Mouse (Mus musculus) midbrain, postnatal 0 days (tissue): ENCODE data around the gene Eef2kmt. TPM values are rescaled to one million over a fixed set of nuclear protein-coding genes. Genes with fewer than 3 reads are reported as not detected.
"Not testable (repeated sequence)": the region's sequence is repeated elsewhere in the genome, so short reads cannot be mapped to it uniquely, and the experiment has no call there.

Experiments used
- ATAC-seq: fragments of 200-750 bp; cut with Nextera tagmentation; 2 replicates; pipeline ENCODE4 v1.8.0; 2017; ENCODE audit warnings: moderate number of reproducible peaks, mild to moderate bottlenecking, moderate TSS enrichment, moderate library complexity; ENCODE audit not compliant: low FRiP score
- DNase-seq: peaks from one replicate; pipeline ENCODE4 v3.0.0-alpha.2; 2015; ENCODE audit warnings: low spot score
- H3K27ac ChIP-seq: fragments of 300-500 bp; sonication (generic); 2 replicates; pipeline ENCODE4 v1.5.1; 2014; ENCODE audit warnings: low read depth, mild to moderate bottlenecking, low read length, mixed read lengths
- H3K27me3 ChIP-seq: fragments of 300-500 bp; sonication (generic); 2 replicates; pipeline ENCODE4 v1.6.1; 2014; ENCODE audit warnings: low read length, control low read depth, mixed read lengths; ENCODE audit not compliant: insufficient read depth
- H3K36me3 ChIP-seq: fragments of 300-500 bp; sonication (generic); 2 replicates; pipeline ENCODE4 v1.6.1; 2014; ENCODE audit warnings: low read length, control low read depth, mixed read lengths; ENCODE audit not compliant: insufficient read depth
- H3K4me1 ChIP-seq: fragments of 300-500 bp; sonication (generic); 2 replicates; pipeline ENCODE4 v1.6.1; 2014; ENCODE audit warnings: mild to moderate bottlenecking, control low read depth, antibody characterized with exemption, low read length, mixed read lengths; ENCODE audit not compliant: insufficient read depth
- H3K4me2 ChIP-seq: fragments of 300-500 bp; sonication (generic); 2 replicates; pipeline ENCODE4 v1.6.1; 2014; ENCODE audit warnings: low read depth, mild to moderate bottlenecking, low read length, mixed read lengths; ENCODE audit not compliant: poor library complexity, severe bottlenecking
- H3K4me3 ChIP-seq: fragments of 300-500 bp; sonication (generic); 2 replicates; pipeline ENCODE4 v1.5.1; 2014; ENCODE audit warnings: low read depth, mild to moderate bottlenecking, low read length, moderate library complexity
- H3K9ac ChIP-seq: fragments of 300-500 bp; sonication (generic); replicated peaks from 2 replicates; pipeline ENCODE4 v1.6.1; 2014; ENCODE audit warnings: mild to moderate bottlenecking, low read length, moderate library complexity, mixed read lengths; ENCODE audit not compliant: poor library complexity, severe bottlenecking
- H3K9me3 ChIP-seq: fragments of 300-500 bp; sonication (generic); 2 replicates; pipeline ENCODE4 v1.6.1; 2016; ENCODE audit warnings: low read length, control low read depth
- CTCF ChIP-seq: IDR thresholded peaks from 2 replicates; pipeline ENCODE4 v1.5.1; 2016; ENCODE audit warnings: antibody characterized with exemption, mild to moderate bottlenecking
- WGBS: fragments of 180-500 bp; shearing (Covaris S2); extraction: QIAGEN DNeasy Blood & Tissue Kit; methylation state at CpG from one replicate; pipeline ENCODE4 v1.1.7; 2014; 5-methylcytosine and 5-hydroxymethylcytosine counted together
- polyA plus RNA-seq: library from polyadenylated mRNA; unstranded; fragments of >200 nt; fragmentation: Nextera tagmentation; extraction: Ambion mirVana; gene quantifications from 2 replicates; pipeline ENCODE4 v1.2.1, GENCODE M21; 2015
- total RNA-seq: library from RNA; depleted of rRNA; stranded (reverse); fragments of >200 nt; gene quantifications from 2 replicates; pipeline ENCODE4 v1.2.3, GENCODE M21; 2014

Gene Eef2kmt
- total and polyA plus RNA-seq, 2 experiments from 2014 or later = 5.8 to 6.1 TPM

DNA sequence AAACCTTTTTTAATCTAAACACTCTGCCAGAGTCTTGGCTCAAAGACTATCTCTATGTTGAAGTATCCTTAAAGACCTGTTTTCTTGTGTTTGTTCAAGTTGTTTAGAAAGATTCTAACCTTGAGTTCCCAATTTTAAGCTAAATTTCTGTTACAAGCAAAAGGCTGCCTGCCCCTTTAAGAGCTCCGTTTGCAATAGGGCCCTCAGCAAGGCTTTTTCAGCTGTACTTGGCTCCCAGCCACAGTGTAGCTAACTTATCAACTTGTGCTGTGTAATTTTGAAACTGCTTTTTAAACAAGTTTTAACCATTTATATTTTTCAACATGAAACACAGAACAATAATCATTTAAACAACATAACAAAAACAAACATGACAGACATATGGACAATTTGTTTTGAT lies 29.2 kb downstream of the Eef2kmt start:
- not testable (repeated sequence) for DNase-seq, ATAC-seq, H3K9ac ChIP-seq, H3K4me1 ChIP-seq, H3K27ac ChIP-seq, H3K9me3 ChIP-seq, H3K27me3 ChIP-seq, H3K4me2 ChIP-seq, H3K4me3 ChIP-seq, H3K36me3 ChIP-seq
- WGBS = 6% methylated on average over 1 of the region's 1 CpGs

DNA sequence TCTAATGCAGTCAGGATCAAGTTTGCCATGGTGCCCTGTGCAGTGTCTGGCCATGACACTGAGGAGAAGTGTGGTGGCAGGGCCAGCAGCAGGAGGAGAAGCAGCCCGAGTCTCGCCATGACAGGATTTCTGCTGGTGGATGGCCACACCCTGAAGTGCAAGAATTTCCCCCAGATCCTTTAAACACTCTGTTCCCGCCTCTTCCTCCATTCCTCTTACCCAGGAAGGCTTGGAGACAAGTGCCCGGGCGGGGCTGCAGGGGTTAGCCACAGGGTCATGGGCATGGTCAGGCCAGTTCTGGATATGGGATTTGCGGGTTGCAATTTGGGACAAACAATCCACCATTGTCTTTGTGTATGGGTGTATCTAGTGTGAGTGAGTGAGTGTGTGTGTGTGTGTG lies 33.6 kb downstream of the Eef2kmt start, which contains the start of gene AU021092:
Gene AU021092 (minus strand): TSS at position 160 of the 400 bp plus-strand sequence.
- no peak within 1 kb of the TSS for H3K4me2 ChIP-seq
- WGBS = 72% methylated on average over 6 of the region's 6 CpGs
- ATAC-seq (no peak), DNase-seq (no peak)
- H3K27ac ChIP-seq = no peak within 1 kb of the TSS
- H3K4me1 ChIP-seq = no peaks in the 10 kb centered on the region
- no peaks in the 10 kb centered on the region for H3K9me3 ChIP-seq
- H3K9ac ChIP-seq = no peak within 1 kb of the TSS
- H3K4me3 ChIP-seq = no peak within 1 kb of the TSS
- no peaks in the 10 kb centered on the region for H3K36me3 ChIP-seq
- TF ChIP-seq CTCF = no peak
- no peaks in the 10 kb centered on the region for H3K27me3 ChIP-seq

DNA sequence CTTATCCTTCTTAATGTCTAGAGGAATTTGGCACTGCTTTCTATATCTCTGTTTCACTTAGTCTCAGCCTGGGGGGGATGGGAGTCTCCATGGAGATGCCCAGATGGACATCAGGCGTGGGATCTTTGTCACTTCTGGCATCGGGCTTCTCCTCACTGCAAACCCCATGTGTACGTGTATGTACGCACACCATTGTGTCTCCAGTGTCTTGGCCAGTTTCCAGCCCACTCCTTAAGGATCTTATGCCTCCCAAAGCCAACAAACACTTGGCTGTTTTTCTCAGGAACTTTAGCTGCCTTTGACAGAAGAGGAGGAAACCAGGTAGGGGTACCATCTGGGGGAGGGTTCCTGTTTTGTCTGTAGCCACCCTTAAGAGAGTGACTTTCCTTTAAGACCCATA lies 34.4 kb downstream of the Eef2kmt start:
- Histone ChIP-seq H3K27ac (no peak overlapping the region), H3K36me3 (no peaks in the 10 kb centered on the region), H3K4me3 (no peak overlapping the region), H3K27me3 (no peaks in the 10 kb centered on the region), H3K9ac (no peak overlapping the region), H3K9me3 (no peaks in the 10 kb centered on the region), H3K4me2 (no peak overlapping the region), H3K4me1 (no peaks in the 10 kb centered on the region)
- DNase-seq (no peak), ATAC-seq (no peak)
- TF ChIP-seq CTCF = no peak
- 59% methylated on average over 4 of the region's 4 CpGs for WGBS

DNA sequence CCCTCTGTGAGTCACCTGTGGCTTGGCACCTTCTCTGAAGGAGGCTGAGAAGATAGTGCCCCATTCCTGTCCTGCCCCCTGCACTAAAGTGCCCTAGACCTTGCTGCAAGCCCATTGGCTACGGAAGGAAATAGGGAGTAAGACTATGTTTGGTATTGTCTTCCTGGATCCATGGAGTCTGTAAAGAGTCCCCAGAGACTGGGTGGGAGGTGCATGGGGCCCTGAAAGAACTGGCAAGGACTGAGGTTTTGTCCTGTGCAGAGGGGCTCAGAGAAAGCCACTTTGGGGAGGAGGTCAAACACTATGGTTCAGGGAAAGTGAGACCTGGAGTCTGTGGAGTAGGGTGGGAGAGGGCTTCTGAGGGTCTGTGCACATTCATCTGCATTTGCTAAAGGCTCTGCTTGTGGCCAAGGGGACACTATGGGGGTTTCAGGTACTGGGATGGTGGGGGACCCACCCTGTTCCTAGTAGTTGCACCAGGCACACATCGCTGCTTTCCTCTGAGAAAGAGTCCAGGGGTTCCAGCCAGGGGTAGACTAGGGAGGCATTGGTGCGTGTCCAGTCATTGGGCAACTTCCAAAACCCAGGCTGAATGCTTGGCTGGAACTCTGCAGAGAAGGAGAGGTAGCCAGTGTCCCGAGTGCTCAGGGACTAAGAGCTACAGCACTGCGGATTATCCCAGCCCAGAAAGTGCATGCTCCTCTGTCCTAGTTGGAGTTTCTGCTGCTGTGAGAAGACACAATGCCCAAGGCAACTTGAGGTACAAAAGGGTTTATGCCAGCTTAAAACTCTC lies 38.2 kb downstream of the Eef2kmt start:
- H3K4me1 ChIP-seq = no peaks in the 10 kb centered on the region
- DNase-seq (no peak), ATAC-seq (no peak)
- no peak overlapping the region for H3K4me3 ChIP-seq
- H3K9me3 ChIP-seq = no peaks in the 10 kb centered on the region
- H3K27me3 ChIP-seq = no peaks in the 10 kb centered on the region
- TF ChIP-seq CTCF = no peak
- no peak overlapping the region for H3K4me2 ChIP-seq
- no peak overlapping the region for H3K9ac ChIP-seq
- 53% methylated on average over 5 of the region's 5 CpGs for WGBS
- H3K36me3 ChIP-seq = no peaks in the 10 kb centered on the region
- no peak overlapping the region for H3K27ac ChIP-seq

DNA sequence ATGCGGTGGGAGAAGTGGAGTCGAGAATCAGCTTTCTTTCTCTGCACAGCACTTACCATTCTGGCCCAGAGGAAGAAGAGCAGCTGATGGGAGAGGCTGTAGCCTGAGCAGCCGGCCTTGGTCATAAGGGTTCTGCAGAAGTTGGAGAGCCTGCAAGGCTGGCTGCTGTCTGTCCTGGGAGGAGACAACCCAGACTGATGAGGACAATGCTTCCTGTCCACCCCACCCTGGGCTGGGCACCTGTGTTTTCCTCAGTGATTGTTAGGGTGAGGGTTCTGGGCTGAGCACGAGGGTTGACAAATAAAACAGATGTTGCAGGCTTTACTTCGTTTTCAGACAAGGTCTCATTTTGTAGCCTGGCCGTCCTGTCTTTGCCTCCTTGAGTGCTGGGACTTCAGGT lies 39.1 kb downstream of the Eef2kmt start:
- WGBS = 70% methylated on average over 6 of the region's 6 CpGs
- no peaks in the 10 kb centered on the region for H3K36me3 ChIP-seq
- ATAC-seq (no peak), DNase-seq (no peak)
- H3K9me3 ChIP-seq = no peaks in the 10 kb centered on the region
- H3K4me2 ChIP-seq = no peak overlapping the region
- no peaks in the 10 kb centered on the region for H3K27me3 ChIP-seq
- H3K9ac ChIP-seq = no peak overlapping the region
- no peak overlapping the region for H3K4me3 ChIP-seq
- TF ChIP-seq CTCF = no peak
- H3K27ac ChIP-seq = no peak overlapping the region
- no peaks in the 10 kb centered on the region for H3K4me1 ChIP-seq

DNA sequence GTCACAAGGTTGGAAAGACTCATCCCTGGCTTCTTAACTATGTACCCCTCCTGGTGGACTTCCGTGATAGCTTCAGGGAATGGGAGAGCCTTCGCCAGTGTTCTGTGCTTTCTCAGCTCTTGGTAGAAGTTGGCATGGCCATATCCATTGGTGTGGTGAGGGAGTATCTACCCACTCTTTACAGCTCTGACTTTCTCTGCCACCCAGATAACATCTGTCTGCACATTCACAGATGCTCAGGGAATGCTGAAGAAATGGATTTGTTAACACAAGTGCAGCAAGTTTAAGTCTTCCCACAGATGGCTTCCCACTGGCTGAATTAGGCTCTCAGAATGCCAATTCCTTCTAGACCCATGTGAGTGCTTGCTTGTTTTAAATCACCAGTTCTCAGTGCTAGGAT lies 41.7 kb downstream of the Eef2kmt start:
- no peak overlapping the region for H3K4me2 ChIP-seq
- no peak for DNase-seq
- WGBS = 90% methylated on average over 2 of the region's 2 CpGs
- no peak for TF ChIP-seq CTCF
- ATAC-seq = no peak
- H3K4me1 ChIP-seq = no peaks in the 10 kb centered on the region
- H3K9me3 ChIP-seq = no peaks in the 10 kb centered on the region
- no peaks in the 10 kb centered on the region for H3K36me3 ChIP-seq
- H3K27me3 ChIP-seq = no peaks in the 10 kb centered on the region
- H3K4me3 ChIP-seq = no peak overlapping the region
- no peak overlapping the region for H3K9ac ChIP-seq
- no peak overlapping the region for H3K27ac ChIP-seq
